ENCODE assay signal across 14 mouse cellular contexts in genomic region chr10:83624841-83625240, GRCm38 (mm10). TPM values are rescaled to one million over a fixed set of nuclear protein-coding genes. Genes with fewer than 3 reads are reported as not detected.
A peak's percentile ranks its signal among the peaks of the same experiment; 100 is the strongest.
DNase-seq lines count a peak whose midpoint lies in the region; ATAC-seq and TF ChIP-seq lines count a peak whose summit lies in the region.
"Had no signal": no experiment of that assay in that cellular context is flagged by ENCODE, and none has a peak within 500 bp of the region (broad histone marks: within the 10 kb centered on the region; RNA-seq: fewer than 3 reads in every experiment).

No protein-coding gene starts in this region.

- no peak overlapping the region for H3K4me2 ChIP-seq in liver, embryonic 12.5 days
- no peak overlapping the region for H3K4me2 ChIP-seq in neural tube, embryonic 15.5 days
- H3K4me2 ChIP-seq: embryonic facial prominence, embryonic 13.5 days; heart, embryonic 15.5 days; hindbrain, embryonic 13.5 days; midbrain, embryonic 13.5 days; stomach, embryonic 15.5 days had no signal

- no peaks in the 10 kb centered on the region for H3K79me2 ChIP-seq in liver, adult 2 months (ENCODE audit: control insufficient read depth, insufficient read depth, low read length)

- no peak for TF ChIP-seq CTCF in liver, adult 2 months (IDR thresholded peaks at IDR 0.05; ENCODE audit: low read depth, low read length)

- no peaks in the 10 kb centered on the region for H3K27me3 ChIP-seq in liver, adult 2 months (ENCODE audit: control insufficient read depth, insufficient read depth, low read length)
- no peaks in the 10 kb centered on the region for H3K27me3 ChIP-seq in liver, embryonic 12.5 days (replicated peaks)
- H3K27me3 ChIP-seq in neural tube, embryonic 15.5 days (replicated peaks): no peaks in the 10 kb centered on the region
- H3K27me3 ChIP-seq: embryonic facial prominence, embryonic 13.5 days; heart, embryonic 15.5 days; hindbrain, embryonic 13.5 days; midbrain, embryonic 13.5 days; stomach, embryonic 15.5 days had no signal

- H3K27ac ChIP-seq in liver, adult 2 months (replicated peaks; ENCODE audit: insufficient read depth, low read depth, low read length): no peak overlapping the region
- H3K27ac ChIP-seq in liver, embryonic 12.5 days: no peak overlapping the region
- no peak overlapping the region for H3K27ac ChIP-seq in neural tube, embryonic 15.5 days (replicated peaks)
- H3K27ac ChIP-seq: embryonic facial prominence, embryonic 13.5 days; heart, embryonic 15.5 days; hindbrain, embryonic 13.5 days; midbrain, embryonic 13.5 days; stomach, embryonic 15.5 days had no signal

- TF ChIP-seq POLR2A in liver, adult 2 months (IDR thresholded peaks at IDR 0.05; ENCODE audit: extremely low read depth, insufficient read depth, low read length): no peak

- peaks cover 12% of the 10 kb centered on the region; the same call in 1 of the 2 replicates for H3K36me3 ChIP-seq in liver, adult 2 months (ENCODE audit: control insufficient read depth, insufficient read depth, low read length)
- H3K36me3 ChIP-seq in liver, embryonic 12.5 days: peaks cover 38% of the 10 kb centered on the region
- peaks cover 35% of the 10 kb centered on the region for H3K36me3 ChIP-seq in neural tube, embryonic 15.5 days

- H3K9ac ChIP-seq in liver, adult 2 months (ENCODE audit: low read depth, low read length): no peak overlapping the region
- H3K9ac ChIP-seq in liver, embryonic 12.5 days: no peak overlapping the region
- no peak overlapping the region for H3K9ac ChIP-seq in neural tube, embryonic 15.5 days (replicated peaks)
- H3K9ac ChIP-seq: embryonic facial prominence, embryonic 13.5 days; heart, embryonic 15.5 days; hindbrain, embryonic 13.5 days; midbrain, embryonic 13.5 days; stomach, embryonic 15.5 days had no signal

- 83% methylated on average over 12 of the region's 12 CpGs for WGBS in liver, adult 2 months
- WGBS in liver, embryonic 12.5 days (ENCODE audit: insufficient replicate concordance): 75% methylated on average over 12 of the region's 12 CpGs
- WGBS in neural tube, embryonic 15.5 days: 88% methylated on average over 12 of the region's 12 CpGs

- no peaks in the 10 kb centered on the region for H3K9me3 ChIP-seq in liver, embryonic 12.5 days (replicated peaks)
- no peaks in the 10 kb centered on the region for H3K9me3 ChIP-seq in neural tube, embryonic 15.5 days (replicated peaks)
- H3K9me3 ChIP-seq: embryonic facial prominence, embryonic 13.5 days; heart, embryonic 15.5 days; hindbrain, embryonic 13.5 days; midbrain, embryonic 13.5 days; stomach, embryonic 15.5 days had no signal

- peak; percentile 45 for DNase-seq in liver, adult 2 months (ENCODE audit: extremely low read depth, low read depth, low spot score)
- DNase-seq in 3134 (ENCODE audit: extremely low read depth, insufficient read length, low spot score): peak; percentile 76
- DNase-seq in brain, adult 2 months (ENCODE audit: low read depth, low spot score): peak; percentile 82
- peak; percentile 52 to 78 for DNase-seq in cerebellum, postnatal 14 days
- DNase-seq: kidney, adult 9 months had no signal

- no peak for ATAC-seq in liver, embryonic 12.5 days
- ATAC-seq in megakaryocyte, adult 5-6 weeks (ENCODE audit: poor library complexity, severe bottlenecking): no peak
- ATAC-seq in neural tube, embryonic 15.5 days (ENCODE audit: low FRiP score): no peak
- ATAC-seq: activated CD4-positive, CD25-positive, alpha-beta regulatory T cell, adult 4 months; midbrain, embryonic 13.5 days had no signal

- no peaks in the 10 kb centered on the region for H3K4me1 ChIP-seq in liver, adult 2 months (ENCODE audit: control insufficient read depth, insufficient read depth, low read length)
- H3K4me1 ChIP-seq in liver, embryonic 12.5 days: no peaks in the 10 kb centered on the region
- H3K4me1 ChIP-seq in neural tube, embryonic 15.5 days: 0 out of 2 replicates have a peak, but pooled peaks cover 3% of the 10 kb centered on the region
- H3K4me1 ChIP-seq: embryonic facial prominence, embryonic 13.5 days; heart, embryonic 15.5 days; midbrain, embryonic 13.5 days; stomach, embryonic 15.5 days had no signal

- no peak overlapping the region for H3K4me3 ChIP-seq in liver, adult 2 months (ENCODE audit: insufficient read depth, low read depth, low read length)
- no peak overlapping the region for H3K4me3 ChIP-seq in liver, embryonic 12.5 days
- H3K4me3 ChIP-seq in neural tube, embryonic 15.5 days (replicated peaks): no peak overlapping the region
- H3K4me3 ChIP-seq: embryonic facial prominence, embryonic 13.5 days; heart, embryonic 15.5 days; hindbrain, embryonic 13.5 days; midbrain, embryonic 13.5 days; stomach, embryonic 15.5 days had no signal

RNA-seq across cellular contexts. Expression of gene Appl2, which starts 23.7 kb away (rescaled TPM):
- total RNA-seq in liver, adult 2 months (2014; rRNA removed): 26.6 and 28.9 TPM in 2 replicates
- 6.5 and 18.1 TPM in 2 replicates for polyA plus RNA-seq in liver, adult 2 months (2012; rRNA removed)
- 15.1 and 15.2 TPM in 2 replicates for polyA plus RNA-seq in liver, embryonic 12.5 days (2016; fragmentation: Nextera tagmentation; extraction: Ambion mirVana)
- total RNA-seq in megakaryocyte, adult 5-6 weeks (2015): 11.7 and 13.7 TPM in 2 replicates
- 27.1 and 28.1 TPM in 2 replicates for total RNA-seq in megakaryocyte, adult 5-6 weeks (2017)
- polyA plus RNA-seq in neural tube, embryonic 15.5 days (2015; fragmentation: Nextera tagmentation; extraction: Ambion mirVana): 40.8 and 45.7 TPM in 2 replicates
